Mouse (Mus musculus) ES-E14 (cell line): ENCODE results near the gene Pla2g12a.

Experiments used
- CHD2 ChIP-seq: IDR thresholded peaks from 2 replicates; pipeline ENCODE4 v1.6.1; 2014; ENCODE audit warnings: mild to moderate bottlenecking, low read depth, low read length, inconsistent platforms
- HCFC1 ChIP-seq: IDR thresholded peaks from 2 replicates; pipeline ENCODE4 v1.6.1; 2012; ENCODE audit warnings: low read length, inconsistent platforms, borderline replicate concordance; ENCODE audit not compliant: insufficient read depth
- MAFK ChIP-seq: IDR thresholded peaks from 2 replicates; pipeline ENCODE4 v1.6.1; 2014; ENCODE audit warnings: mild to moderate bottlenecking, low read depth, low read length, inconsistent platforms; ENCODE audit not compliant: insufficient read depth
- ZC3H11A ChIP-seq: IDR thresholded peaks from 2 replicates; pipeline ENCODE4 v1.6.1; 2012; ENCODE audit warnings: low read depth, mild to moderate bottlenecking, inconsistent platforms, low read length, borderline replicate concordance
- ZNF384 ChIP-seq: IDR thresholded peaks from 2 replicates; pipeline ENCODE4 v1.6.1; 2012; ENCODE audit warnings: low read depth, low read length, inconsistent platforms

- no peak for TF ChIP-seq CHD2
- no peak for TF ChIP-seq ZC3H11A
- TF ChIP-seq HCFC1, result no peak
- TF ChIP-seq ZNF384, result no peak
- no peak for TF ChIP-seq MAFK
These were observed 58.2 kb downstream of the Pla2g12a start for GRCm38 (mm10) chr3:129936561-129936960.
